Mouse (Mus musculus) heart, adult 18-20 months (tissue): ENCODE results near the gene Gm17555. TPM values are rescaled to one million over a fixed set of nuclear protein-coding genes. Genes with fewer than 3 reads are reported as not detected.
"Not testable (repeated sequence)": the region's sequence is repeated elsewhere in the genome, so short reads cannot be mapped to it uniquely, and the experiment has no call there.

Experiments used
- DNase-seq, 2 experiments: peaks; one replicate each; pipeline ENCODE4 v3.0.0; 2021 to 2022; ENCODE audit warnings: mixed read lengths in 1 of 2
- long read RNA-seq, 2 experiments: library from polyadenylated mRNA; stranded (forward); transcript quantifications; one replicate each; pipeline ENCODE4 v2.0.0; 2021
- total RNA-seq, 2 experiments: library from RNA; stranded (reverse); gene quantifications; 2 replicates each; pipeline ENCODE4 v1.2.3; 2021

The Gm17555 gene
- not detected for total RNA-seq
- long read RNA-seq, experiment 1: 0 reads
- long read RNA-seq, experiment 2: 0 reads

GRCm38 (mm10) chr2:126214800-126215199 lies at the start of gene Gm17555:
Gene Gm17555, plus strand, starts transcription at chr2:126215100.
- not testable (repeated sequence) for DNase-seq

DNA sequence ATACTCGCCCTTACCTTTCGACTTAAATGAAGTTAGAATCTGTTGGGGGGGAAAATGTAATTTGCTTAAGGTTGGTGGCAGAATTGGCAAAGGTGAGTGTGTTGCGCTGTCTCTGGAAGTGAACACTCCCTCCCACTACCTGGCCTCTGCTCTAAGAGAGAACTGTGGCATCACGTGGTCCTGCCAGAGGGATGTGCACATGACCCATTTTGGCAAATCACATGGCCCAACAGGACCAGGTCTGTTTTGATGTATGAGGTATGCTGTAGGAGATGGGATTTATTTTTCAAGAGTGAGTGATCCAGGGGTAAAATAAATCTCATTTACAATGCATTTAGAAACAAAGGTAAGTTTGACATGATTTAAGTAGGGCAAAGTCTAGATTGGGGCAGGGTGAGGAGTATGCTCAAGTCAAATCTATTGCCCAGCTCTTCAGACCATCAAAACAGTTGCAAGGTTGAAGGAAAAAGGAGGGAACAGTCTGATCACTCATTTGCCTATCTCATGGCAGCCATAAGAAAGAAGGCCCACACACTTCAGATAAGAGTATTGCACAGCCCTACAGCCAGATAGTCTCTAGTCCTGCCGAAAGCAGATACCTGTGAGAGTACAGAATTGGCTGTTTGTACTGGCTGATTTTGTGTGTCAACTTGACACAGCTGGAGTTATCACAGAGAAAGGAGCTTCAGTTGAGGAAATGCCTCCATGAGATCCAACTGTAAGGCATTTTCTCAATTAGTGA lies 49.5 kb upstream of the Gm17555 start:
- no peak for DNase-seq

DNA sequence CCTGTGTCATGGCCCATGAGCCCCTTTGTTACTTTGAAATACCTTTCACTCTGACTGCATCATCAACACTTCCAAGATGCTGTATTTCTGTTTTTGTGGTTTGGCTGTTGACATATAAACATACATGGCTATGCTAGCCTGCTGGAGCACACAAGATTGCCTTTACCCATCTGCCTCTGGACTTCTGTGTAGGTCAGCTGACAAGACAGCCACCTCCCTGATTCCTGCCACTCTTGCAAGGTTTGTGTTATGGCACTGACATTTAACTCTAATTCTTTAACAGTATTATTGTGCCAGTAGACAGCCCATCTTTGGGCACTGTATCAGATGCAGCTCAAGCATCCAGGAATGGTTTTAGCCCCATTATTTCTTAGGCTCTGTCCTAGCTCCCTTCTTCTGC lies 48.6 kb upstream of the Gm17555 start:
- DNase-seq: no peak

GRCm38 (mm10) chr2:126166848-126167617 lies 47.9 kb upstream of the Gm17555 start:
- no peak for DNase-seq

DNA sequence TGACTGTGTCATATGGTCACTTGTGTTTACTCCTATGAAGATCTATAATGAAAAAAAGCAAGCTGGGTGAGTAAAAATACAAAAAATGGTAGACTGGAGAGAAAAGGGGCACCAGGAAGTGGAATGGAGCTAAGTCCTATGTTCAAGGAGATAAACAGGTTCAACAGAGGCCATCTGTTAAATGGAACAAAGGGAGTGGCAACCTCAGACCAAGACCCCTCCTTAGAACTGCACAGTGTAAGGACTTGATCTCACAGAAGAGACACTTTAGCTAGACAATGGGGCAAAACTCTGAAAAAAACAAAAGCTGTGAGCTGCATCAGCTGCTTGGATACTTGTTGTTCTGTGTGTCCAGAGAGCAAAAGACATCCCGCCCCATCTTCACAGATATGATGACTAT lies 43.5 kb upstream of the Gm17555 start:
- no peak for DNase-seq

DNA sequence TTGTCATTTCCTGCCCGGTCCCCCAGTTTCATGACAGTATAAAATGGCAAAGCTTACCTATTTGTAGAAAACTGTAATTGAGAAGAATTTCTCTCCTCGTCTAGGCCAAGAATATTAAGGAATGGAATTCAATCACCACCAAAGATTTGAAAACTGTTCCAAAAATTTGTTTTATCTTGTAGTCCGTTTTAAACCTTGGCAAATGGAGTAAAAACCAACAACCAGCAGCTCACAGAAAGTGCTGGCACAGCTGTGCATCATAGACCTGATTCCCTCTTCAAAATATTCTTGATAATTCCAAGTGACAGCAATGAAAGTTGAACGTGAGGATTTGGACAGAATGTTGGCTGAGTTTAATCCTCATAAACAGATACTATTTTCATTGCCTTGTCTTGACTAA lies 23.6 kb upstream of the Gm17555 start:
- DNase-seq: no peak

GRCm38 (mm10) chr2:126192129-126192528 lies 22.8 kb upstream of the Gm17555 start:
- no peak for DNase-seq

GRCm38 (mm10) chr2:126195631-126196356 lies 19.1 kb upstream of the Gm17555 start:
- DNase-seq: no peak

DNA sequence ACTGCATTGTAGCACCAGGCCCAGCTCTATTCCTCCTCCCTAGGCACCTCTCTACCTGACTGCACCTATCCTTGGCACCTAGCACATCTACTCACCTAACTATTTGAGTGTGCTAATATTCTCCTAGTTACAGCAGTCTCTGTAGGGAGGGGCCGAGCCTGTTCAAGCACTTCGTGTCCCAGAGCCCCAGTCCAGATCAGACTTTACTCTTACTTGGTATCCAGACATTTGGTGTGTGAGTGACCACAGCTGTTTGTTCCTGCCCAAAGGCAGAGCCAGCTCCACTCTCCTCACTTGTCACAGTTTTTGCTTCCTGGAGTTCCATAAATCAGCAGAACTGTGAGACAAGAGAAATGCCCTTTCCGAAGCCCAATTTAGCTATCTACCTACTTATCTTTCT lies 15.9 kb upstream of the Gm17555 start:
- peak; percentile 26 to 43 for DNase-seq

DNA sequence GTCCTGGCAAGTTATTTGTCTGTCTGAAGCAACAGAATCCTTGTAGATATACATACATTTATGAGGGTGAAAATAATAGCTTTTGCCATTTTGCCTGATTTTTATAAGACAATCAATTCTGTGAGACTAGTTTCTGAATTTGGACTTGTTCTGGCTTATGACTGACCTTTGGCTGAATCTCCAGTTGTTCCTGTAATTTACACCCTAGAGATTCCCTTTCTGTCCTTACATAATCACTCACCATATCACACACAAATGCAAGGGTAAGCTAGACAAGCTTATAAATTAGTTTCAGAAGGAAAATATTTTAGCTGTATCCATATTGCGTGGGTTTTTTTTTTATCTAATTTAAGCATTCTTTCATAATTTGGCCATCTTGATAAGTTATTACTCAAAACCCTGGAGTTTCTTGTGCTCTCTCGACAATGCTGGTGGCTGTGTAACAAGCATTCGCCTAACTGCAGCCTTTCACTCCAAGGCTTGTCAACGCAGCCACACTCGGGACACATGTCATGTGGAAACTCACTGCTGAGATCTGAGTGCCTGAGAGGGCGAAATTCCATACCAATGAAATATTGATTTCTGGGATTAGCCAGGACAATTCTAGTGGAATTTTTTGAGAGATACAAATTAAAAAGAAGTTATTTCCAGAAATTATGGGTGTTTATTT lies 3.8 kb upstream of the Gm17555 start:
- peak; percentile 25 to 41 for DNase-seq

- no peak for DNase-seq
These were observed 12.7 kb downstream of the Gm17555 start for GRCm38 (mm10) chr2:126227581-126227980.

- DNase-seq: no peak
These were observed 16.8 kb downstream of the Gm17555 start for GRCm38 (mm10) chr2:126231731-126232130.

DNA sequence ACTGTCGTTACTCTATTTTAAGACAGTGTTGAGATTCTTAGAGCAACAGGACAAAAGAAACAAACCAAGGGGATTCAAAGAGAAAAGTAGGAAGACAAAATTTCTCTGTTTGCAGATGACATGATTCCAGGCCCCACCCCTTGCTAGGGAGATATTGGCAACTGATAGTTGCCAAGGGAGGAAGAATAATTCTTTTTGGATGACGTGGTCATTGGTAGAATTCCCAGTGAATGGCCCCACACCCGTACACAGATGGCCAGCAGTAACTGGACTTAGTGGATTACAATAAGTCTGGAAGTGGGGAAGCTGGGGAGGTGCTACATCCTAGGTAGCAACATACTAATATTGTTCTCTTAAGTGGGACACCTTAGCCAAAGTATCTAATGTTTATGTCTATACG lies 22.0 kb downstream of the Gm17555 start:
- peak; percentile 61 to 62 for DNase-seq

- DNase-seq: peak; percentile 29 to 77
These were observed 30.5 kb downstream of the Gm17555 start for GRCm38 (mm10) chr2:126245446-126245845.

DNA sequence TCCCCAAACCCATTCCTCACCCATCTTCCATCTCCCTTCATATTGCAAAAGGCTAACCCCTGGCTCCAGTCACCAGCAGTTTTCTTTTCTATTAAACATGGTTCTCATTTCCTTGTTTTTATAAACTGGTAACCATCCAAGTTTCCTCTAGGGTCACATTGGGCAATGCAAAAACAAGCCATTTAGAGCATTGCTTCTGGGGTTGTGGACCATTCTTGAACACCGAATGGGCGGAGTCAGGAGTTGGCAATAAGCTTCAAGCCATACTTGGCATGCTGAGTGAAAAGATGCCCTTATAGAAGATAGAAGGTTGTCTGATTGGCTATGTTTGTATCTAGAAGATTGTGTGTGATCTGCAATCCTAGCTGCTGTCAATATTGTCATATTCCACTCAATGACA lies 33.6 kb downstream of the Gm17555 start:
- no peak for DNase-seq

DNA sequence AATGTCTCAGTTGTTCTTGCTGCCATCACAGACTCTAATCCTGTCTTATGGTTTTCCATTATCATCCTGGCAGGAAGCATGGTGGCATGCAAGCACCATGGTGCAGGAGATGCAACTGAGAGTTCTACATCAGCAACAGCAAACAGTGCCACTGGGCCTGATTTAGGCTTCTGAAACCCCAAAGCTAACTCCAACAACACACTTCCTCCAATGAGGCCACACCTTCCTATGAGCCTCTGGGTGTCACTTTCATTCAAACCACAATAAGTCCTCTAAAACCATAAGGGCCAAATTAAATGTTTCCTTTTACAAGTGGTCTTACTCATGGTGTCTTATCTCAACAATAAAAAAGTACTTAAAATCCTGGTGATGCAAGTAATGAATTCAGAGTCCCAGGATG lies 37.3 kb downstream of the Gm17555 start:
- no peak for DNase-seq

Other genes starting within 250 kb of the Gm17555 start
- 1 to 10 TPM; 2.4 to 2.5 TPM for gene Fgf7, start 180.4 kb upstream of the Gm17555 start, total RNA-seq
- gene Fam227b, start 63.1 kb upstream of the Gm17555 start, total RNA-seq: under 1 TPM in 1 of 2 experiments, not detected in 1; 0.17 TPM
- 1 to 10 TPM; 5.4 to 6.6 TPM for gene Dtwd1, start 63.0 kb upstream of the Gm17555 start, total RNA-seq